Mouse (Mus musculus) c-Kit-positive CD71-negative TER-119-negative erythroid progenitor cells, embryonic 14.5 days (primary cell): ENCODE measurements around the gene Kdm4b.
A peak's percentile ranks its signal among the peaks of the same experiment; 100 is the strongest.

Source experiments
- DNase-seq: peaks from one replicate; pipeline ENCODE4 v3.0.0-alpha.2; 2013; ENCODE audit warnings: low read depth

The Kdm4b gene

DNA sequence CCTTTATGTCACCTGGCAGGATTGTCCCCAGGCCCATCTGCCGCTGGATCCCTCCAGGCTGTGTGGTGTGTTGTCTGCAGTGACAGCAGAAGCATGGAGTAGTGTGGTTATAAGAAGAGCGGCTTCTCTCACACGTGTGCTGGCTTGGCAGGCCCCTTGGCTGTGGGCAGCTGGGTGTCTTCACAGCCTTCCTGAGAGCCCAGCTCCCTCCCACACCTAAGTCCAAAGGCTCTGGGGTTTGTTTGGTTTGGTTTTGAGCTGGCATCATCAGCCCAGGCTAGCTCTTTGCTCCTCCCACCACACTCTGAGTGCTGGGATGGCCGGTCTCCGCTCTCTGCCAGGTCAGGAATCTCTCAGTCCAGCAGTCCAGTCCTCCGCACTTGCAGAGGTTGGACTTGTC is 67.4 kb downstream of the Kdm4b start:
- no peak for DNase-seq

DNA sequence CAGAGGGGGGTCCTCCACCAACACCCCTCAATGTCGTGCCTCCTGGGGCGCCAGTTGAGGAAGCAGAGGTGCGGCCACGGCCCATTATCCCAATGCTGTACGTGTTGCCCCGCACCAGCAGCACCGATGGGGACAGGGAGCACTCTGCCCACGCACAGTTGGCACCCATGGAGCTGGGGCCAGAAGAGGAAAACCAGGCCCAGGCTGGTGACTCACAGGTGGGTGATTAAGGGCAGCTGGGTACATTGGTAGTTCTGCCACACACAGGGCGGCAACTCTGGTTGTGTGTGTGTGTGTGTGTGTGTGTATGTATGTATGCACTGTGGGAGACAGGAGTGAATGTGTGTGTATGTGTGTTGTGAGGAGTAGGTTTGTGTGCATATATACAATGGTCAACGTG is 68.0 kb downstream of the Kdm4b start:
- DNase-seq = no peak

DNA sequence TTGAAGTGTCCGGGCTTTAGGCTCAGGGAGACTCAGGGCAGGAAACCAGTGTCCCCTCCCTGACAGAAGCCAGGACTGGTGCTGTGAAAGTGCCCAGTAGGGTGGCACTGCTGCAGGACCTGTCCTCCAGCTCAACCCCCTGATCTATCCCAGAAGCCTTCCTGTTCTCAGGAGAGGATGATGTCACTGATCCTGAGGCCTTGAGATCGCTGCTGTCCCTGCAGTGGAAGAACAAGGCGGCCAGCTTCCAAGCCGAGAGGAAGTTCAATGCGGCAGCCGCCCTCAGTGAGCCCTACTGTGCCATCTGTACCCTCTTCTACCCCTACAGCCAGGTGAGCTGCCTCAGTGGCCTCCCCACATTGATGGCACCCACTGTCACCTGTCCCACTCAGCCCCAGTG is 70.2 kb downstream of the Kdm4b start:
- DNase-seq = no peak

DNA sequence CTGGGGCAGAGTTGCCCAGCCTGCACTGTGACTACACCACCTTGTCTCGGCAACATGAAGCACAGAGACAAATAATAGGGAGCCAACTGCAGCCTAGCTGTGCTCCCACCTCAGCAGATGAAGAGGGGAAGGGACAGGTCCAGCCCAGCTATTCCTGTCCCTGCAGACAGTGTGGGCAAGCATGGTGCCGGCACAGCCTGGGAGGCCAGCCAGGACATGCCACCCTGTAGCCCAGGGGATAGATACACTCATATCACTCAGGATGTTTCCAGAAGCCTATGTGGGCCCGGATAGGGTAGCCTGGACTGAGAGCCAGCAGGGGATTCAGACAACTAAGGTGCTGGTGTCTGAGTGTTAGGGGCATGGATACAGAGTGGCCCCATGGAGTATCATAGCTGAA is 74.4 kb downstream of the Kdm4b start:
- no peak for DNase-seq

DNA sequence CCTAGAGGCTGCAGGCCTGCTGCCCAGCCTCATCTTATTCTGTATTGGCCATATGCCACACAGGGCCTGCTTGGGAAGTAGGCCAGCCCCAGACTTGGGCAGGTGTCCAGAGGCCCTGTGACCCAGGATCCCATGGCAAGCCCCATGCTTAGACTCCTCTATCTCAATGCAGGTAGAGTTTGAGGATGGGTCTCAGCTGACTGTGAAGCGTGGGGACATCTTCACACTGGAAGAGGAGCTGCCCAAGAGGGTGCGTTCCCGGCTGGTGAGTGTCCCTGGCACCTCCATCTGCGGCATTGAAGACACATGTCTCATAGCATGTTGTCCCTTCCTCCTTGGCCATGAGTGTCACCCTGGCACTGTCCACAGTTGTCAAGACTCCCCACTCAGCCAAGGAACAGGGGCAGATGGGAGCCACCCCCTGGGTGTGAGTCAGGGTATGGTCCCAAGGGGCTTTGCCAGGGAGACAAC is 75.2 kb downstream of the Kdm4b start:
- DNase-seq = no peak

DNA sequence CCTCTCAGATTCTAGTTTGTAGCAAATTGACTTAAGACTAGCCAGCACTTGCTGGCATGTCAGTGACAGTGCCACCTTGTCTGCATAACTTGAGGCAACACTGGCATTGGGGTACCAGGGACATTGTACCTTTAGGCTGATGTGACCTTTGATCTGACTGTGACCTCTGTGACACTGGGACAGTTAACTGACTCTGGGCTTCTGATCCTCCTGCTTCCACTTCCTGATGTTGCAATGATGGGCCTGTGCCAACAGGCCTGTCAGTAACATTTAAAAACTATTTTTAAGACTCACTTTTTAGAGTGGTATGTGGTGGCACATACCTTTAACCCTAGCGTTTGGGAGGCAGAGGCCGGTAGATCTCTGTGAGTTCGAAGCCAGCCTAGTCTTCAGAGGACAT is 79.5 kb downstream of the Kdm4b start:
- no peak for DNase-seq

DNA sequence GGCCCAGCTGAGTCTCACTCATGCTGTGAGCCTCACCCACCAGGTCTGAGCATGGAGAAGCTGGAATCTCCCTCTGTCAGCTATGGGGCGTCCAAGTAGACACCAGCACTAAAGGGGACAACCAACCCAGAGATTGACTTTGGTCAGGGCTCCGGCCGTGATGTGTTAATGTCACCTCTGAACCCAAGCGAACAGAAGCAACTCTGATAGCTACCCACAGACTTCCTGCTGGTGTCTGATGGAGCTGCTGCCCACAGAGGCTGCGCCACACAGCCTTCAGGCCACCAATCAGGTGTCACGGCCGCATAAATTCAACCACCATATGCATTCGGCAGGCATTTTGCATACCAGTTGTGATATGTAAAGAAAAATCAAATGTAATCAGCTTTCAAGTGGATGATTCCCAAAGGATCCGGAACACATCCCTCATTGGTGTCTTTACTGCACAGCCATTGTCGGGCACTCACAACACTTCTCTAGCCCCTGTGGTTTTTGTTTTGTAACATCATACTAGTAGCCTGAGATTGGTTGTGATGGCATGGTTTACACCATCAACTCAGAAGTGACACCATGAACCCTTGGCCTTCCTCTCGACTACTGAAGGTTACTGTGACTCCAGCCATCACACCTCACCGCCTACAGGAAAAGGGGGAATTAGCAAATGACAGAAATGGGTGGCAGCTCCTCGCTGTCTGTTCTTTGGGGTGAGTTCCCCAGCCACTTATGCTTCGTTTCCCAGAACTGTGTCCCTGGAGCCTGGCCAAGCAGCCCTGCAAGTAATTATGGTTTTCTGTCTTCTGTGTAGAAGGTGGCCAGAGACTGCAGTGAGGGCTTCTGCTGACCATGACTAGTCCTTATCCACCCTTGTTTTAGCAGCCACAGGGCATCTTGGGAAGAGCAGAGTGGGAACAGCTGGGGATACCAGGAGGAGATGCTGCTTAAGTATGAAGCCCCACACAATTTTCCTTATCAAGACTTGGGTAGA is 80.3 kb downstream of the Kdm4b start:
- no peak for DNase-seq

DNA sequence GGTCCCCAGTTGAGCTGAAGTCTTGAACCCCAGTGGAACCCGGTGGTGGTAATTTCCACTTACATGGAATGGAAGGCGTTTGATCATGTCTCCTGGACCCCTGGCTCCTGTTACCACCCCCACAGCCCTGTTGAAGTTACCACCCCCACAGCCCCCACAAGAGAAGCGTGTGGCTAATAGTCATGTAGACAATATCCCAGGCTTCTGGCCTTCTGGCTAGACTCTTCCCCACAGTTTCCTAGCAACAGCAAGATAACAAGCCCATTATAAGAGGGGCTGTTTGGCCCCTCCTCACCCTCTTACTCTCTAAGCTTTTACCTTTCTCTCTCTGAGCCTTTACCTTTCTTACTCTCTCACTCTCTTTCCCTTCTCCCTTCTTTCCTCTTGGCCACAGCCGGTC is 81.0 kb downstream of the Kdm4b start:
- DNase-seq = no peak

DNA sequence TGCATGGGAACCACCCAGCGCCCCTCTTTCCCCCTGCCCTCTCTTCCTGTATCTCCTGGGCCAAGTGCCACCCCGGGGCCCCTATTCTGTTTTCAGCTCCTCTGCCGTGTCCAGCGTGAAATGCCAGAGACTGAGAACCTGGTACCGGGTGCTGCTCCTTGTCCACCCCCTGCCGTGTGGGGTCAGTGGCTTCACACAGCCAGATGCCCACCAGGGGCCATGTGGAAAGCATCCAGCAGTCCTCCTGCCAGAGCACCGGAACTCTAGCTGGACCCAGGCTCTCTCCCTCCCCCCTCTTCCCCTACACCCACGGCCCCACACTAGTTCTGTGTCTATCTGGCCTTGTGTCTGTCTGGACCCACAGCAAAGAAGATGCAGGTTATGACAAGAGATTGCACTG is 81.5 kb downstream of the Kdm4b start:
- no peak for DNase-seq

DNA sequence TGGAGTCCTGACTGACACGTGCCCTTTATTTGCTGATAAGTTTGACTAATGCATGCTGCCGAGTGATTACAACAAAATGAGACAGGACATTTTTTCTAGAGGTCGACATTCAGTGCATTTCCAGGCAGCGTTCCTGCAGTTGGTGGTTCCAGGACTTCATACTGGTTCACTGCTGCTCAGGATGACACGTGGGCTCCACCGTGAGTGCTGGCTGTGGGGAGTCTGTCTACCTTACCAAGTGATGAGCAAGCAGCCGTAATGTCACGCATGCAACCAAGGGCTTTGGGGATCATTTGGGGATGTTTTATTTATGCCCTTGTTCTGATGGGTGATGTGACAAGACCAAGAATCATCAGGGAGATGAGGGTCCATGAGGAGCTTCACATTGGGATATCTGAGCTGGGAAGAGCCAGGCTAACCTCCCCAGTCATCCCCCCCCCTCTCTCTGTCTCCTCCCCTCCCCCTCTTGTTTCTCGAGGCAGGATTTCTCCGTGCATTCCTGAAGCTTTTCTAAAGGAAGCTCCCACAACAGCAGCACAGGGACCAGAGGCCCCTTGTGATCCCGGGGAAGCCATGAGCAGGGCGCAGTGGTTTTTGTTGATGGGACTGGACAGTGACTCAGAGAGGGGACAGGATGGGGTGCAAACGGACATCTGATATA is 83.2 kb downstream of the Kdm4b start:
- no peak for DNase-seq

DNA sequence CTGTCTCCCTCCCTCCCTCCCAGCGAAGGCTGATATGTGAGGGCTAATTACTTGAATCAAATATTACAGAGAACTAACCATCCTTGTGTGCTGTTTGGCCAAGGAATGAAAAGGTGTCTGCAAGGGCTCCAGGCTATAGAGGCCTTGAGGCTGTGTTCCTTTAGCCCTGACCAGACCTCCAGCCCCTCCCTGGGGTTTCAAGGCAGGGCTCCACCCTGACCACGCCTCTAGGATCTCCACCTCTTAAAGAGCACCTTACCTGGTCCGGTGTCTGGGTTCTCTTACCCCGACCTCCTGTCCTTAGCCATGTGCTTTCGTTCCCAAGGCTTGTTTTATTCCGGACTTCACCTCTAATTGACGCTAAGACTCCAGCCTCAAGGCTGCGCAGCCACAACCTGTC is 83.9 kb downstream of the Kdm4b start:
- no peak for DNase-seq

DNA sequence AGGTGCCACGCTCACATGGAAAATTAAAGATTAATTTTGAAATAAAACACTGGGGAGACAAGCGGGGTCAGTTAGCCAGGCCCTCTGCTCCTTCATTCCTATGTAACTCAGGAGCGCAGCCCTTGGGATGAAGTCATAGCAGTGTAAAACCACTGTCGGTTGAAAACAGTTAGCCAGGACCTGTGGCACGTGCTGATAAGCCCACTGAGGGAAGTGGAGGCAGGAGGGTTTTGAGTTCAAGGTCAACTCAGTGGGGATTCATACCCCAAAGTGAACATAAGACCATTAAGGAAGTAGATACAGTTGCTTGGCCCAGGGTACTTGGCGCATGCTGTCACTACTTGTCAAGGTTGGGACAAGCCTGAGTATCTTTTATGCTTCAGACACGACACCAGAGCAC is 85.6 kb downstream of the Kdm4b start:
- no peak for DNase-seq

DNA sequence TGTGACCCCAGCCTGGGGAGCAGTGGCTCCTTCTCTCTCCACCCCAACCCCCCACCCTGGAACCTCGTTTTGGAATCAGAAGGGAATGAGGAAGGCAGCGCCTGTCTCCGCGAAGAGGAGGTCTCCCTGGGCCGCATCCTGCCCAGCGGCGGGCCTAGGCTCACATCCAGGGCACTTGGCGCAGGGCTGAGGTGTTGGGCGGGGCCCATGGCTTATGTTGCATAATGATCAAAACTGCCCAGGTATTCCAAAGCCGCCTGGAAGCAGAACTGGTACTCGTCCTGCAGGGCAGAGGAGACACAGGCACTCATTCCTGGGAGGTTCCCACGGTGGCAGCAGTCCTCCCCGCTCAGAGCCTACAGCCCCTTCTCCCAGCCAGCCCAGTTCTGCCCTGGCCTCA is 87.3 kb downstream of the Kdm4b start:
- no peak for DNase-seq

DNA sequence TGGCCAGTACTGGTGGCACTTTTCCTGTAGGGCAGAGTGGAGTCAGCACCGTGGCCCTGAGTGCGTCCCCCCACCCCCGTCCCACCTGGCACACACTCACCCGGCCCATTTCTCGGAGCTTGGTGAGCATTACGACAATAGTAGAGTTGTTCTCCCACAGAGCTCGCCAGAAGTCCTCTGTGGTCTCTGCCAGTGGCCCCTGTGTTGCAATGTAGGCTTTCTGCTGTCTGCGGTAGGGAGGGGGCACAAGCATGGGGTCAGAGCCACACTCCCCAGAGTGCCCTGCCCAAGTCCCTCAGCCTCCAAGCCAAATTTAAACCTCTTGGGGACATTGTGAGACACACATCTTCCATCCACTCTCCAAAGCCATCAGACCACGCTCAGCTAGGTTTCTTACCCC is 88.9 kb downstream of the Kdm4b start:
- no peak for DNase-seq

DNA sequence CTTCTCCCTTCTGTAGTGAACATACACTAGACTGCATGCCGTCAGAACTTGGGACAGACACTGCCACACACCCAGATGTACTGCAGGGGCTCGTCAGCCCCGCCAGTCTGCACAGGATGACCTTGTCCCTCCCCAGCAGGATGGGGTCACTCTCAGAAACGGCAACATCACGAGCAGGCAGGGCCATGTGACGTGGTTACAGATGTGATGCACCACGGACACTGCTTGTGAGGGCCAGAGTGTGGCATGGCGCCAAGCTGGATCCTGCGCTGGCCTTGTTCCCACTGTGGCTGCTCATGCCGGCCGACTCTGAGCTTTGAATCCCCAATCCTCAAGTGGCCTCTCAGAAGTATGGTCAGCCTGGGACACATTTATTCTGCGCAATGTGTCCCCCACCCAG is 92.4 kb downstream of the Kdm4b start:
- DNase-seq = no peak

DNA sequence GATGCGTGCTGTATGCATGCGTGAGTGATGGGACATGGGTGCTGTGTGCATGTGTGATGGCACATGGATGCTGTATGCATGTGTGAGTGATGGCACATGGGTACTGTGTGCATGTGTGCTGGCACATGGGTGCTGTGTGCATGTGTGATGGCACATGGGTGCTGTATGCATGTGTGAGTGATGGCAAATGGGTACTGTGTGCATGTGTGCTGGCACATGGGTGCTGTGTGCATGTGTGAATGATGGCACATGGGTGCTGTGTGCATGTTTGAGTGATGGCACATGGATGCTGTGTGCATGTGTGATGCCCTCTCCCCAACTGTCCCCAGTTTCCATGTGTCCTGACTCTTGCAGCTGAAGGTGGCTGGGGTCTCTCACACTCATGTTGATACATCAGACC is 94.2 kb downstream of the Kdm4b start:
- DNase-seq = no peak

DNA sequence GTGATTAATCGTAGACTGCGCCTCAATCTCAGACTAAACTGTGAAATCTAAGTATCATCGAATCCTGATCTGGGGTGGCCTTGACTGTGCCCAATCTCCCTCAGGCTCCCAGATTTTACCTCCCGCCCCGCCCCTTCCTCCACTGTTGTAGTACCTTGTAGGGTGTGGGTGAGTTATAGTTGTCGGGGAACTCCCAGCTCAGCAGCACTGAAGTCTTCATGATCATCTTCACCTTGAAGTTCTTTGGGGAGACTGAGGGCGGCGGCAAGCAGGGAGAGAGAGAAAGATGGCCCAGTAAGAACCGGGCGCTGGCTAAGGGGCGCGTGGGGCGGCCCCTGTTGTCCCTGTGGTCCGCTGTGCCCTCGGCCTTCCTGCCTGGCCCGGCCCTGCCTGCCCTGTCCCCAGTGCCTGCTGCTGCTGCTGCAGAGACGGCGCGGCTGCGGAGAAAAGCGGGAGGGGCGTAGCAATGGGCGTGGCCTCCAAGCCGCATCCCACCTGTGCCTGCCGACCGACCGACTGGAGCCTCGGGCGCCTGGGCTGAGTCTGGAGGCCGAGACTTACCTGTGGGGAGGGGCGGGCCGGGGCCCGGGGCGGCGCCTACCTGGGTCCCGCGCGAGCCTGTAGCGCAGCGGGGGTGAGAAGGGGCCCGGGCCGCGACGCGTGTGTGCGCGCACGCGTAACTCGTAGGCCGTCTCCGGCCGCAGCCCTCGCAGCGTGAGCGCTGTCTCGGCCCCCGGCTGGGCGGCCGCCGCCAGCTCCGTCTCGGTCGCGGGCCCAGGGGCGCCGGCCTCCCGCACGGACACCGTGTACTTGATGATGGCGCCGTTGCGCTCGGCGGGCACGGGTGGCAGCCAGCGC is 99.1 kb downstream of the Kdm4b start:
- no peak for DNase-seq

DNA sequence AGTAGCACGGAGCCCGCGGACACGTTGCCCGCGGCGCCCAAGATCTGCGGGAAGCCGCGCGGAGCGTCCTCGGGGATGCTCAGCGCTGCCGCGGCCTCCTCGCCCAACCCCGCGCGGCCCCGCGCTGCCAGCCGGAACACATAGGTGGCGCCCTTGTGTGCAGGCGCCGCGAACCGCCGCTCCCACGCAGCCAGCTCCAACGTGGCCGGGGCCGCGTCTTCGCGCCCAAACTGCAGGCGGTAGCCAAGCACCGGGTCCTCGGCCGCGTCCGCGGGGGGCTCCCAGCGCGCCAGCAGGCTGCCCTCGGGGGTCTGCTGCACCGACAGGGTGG is 99.7 kb downstream of the Kdm4b start:
- DNase-seq = peak; percentile 50

DNA sequence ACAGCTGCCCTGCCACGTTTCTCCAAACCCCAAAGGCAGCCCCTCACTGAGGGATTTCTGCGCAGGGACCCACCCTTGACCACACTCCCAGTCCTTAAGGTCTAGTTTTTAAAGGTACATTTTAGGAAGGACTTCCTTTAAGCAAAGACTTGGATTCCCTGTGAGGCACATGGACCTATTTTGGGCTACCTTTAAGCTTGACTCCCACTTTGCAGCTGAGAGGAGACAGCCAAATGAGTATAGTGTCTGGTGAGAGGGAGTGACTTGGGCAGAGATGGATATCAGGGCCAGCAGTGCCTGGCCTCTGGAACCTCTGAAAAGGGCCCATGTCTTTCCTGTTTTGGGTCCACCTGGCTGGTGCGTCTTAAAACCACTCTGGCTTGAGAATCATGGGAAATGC is 100.1 kb downstream of the Kdm4b start:
- DNase-seq = no peak

DNA sequence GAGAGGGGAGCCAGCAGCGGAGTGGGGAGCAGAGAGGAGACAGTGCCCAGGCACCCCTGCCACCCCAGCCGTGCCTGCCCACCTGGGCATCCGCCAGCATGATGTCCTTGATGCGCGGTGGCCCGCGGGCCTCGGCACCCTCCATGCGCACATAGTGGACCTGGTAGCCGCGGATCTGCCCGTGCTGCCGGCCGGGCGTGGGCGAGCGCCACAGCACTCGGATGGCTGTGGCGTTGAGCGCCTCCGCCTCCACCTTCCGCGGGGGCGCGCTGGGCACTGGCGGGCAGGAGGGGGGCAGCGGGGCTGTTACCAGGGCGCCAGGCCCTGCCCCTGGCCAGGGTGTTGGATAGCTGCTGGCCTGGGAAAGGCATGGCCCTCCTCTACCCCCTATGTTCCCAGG is 102.0 kb downstream of the Kdm4b start:
- no peak for DNase-seq

DNA sequence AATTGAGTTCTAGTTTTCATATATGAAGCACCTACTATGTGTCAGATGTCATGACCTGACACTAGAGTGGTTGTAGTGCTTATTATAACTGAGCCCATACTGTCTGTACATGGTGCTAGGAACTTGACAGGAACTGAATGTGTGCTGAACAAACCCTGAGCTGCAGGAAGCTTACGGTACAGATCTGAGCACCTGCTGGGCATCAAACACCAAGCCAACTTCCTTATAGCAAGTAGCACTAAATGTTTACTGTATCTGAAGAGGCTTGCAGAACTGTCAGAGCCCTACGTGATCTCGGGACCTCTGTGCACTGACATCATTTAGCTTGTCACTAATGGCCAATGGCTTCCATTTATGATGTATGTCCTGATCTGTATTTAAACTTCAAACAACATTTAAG is 105.7 kb downstream of the Kdm4b start:
- DNase-seq = no peak

DNA sequence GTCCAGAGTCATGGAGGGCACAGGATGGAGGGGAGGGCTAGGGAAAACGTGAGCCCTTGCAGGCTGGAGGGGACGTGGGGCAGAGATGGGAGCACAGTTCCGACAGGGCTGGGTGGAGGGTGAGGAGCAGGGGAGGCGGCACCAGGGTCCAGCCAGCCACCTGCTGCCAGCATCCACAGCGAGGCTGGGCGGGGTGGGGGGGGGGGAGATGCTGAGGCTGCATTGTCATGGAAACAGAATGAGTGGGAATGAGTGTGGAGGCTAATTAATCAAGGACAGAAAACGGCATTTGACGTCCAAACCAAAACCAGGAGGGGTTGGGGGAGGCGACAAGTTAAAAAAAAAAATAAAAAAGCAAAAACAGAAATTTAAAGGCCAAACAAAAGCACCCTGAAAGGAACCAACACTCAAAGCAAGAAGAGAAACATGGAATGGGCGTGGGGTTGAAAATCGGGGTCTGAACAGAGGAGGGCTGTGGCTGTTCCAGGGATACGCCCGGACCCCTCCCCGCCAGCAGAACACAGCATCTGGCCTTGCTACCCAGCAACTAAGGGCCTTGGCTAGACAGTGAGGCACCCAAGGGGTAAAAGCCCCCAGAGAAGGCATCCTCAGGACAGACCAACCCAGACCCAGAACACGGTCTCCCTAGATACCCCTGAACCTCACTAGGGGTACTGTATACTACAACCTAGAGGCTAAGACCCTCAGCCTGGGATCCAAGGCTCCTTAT is 114.0 kb downstream of the Kdm4b start:
- DNase-seq = no peak
